Mouse (Mus musculus): Measurements from ENCODE around the gene Lzic.
A peak's percentile ranks its signal among the peaks of the same experiment; 100 is the strongest.

Lzic gene

GRCm38 (mm10) chr4:149477078-149477477 lies 8.0 kb upstream of the Lzic start, which contains the start of gene Tmem274:
Gene Tmem274, plus strand, starts transcription at chr4:149477378.
- DNase-seq (ENCODE audit: low spot score in 2 of 2), result no peak

GRCm38 (mm10) chr4:149484566-149484965 lies 463 bp upstream of the Lzic start:
- DNase-seq (ENCODE audit: low spot score in 2 of 2), result peak in 1 of 2 experiments; percentile 10

GRCm38 (mm10) chr4:149485825-149486206 lies 787 bp downstream of the Lzic start:
- peak in 1 of 2 experiments; percentile 10 for DNase-seq (ENCODE audit: low spot score in 2 of 2)

- DNase-seq (ENCODE audit: low spot score in 2 of 2), result no peak
Measured at GRCm38 (mm10) chr4:149487729-149488128, 2.7 kb downstream of the Lzic start.

- DNase-seq (ENCODE audit: low spot score in 2 of 2), result no peak
Measured at GRCm38 (mm10) chr4:149489415-149490240, 4.6 kb downstream of the Lzic start.

GRCm38 (mm10) chr4:149491151-149491550 lies 6.1 kb downstream of the Lzic start:
- no peak for DNase-seq (ENCODE audit: low spot score in 2 of 2)

- peak in 1 of 2 experiments; percentile 14 for DNase-seq (ENCODE audit: low spot score in 2 of 2)
Measured at GRCm38 (mm10) chr4:149496612-149497011, 11.6 kb downstream of the Lzic start.

GRCm38 (mm10) chr4:149498901-149499300 lies 13.9 kb downstream of the Lzic start:
- no peak for DNase-seq (ENCODE audit: low spot score in 2 of 2)

- no peak for DNase-seq (ENCODE audit: low spot score in 2 of 2)
Measured at GRCm38 (mm10) chr4:149499790-149500189, 14.8 kb downstream of the Lzic start.

GRCm38 (mm10) chr4:149504363-149504762 lies 19.3 kb downstream of the Lzic start:
- no peak for DNase-seq (ENCODE audit: low spot score in 2 of 2)

- no peak for DNase-seq (ENCODE audit: low spot score in 2 of 2)
Measured at GRCm38 (mm10) chr4:149504858-149505257, 19.8 kb downstream of the Lzic start.

GRCm38 (mm10) chr4:149505261-149505967 lies 20.4 kb downstream of the Lzic start:
- no peak for DNase-seq (ENCODE audit: low spot score in 2 of 2)

- no peak for DNase-seq (ENCODE audit: low spot score in 2 of 2)
Measured at GRCm38 (mm10) chr4:149506904-149507303, 21.9 kb downstream of the Lzic start.

- DNase-seq (ENCODE audit: low spot score in 2 of 2), result no peak
Measured at GRCm38 (mm10) chr4:149511221-149511646, 26.2 kb downstream of the Lzic start.

GRCm38 (mm10) chr4:149512072-149512471 lies 27.0 kb downstream of the Lzic start:
- DNase-seq (ENCODE audit: low spot score in 2 of 2), result no peak

- no peak for DNase-seq (ENCODE audit: low spot score in 2 of 2)
Measured at GRCm38 (mm10) chr4:149515706-149516105, 30.7 kb downstream of the Lzic start.

GRCm38 (mm10) chr4:149517868-149518340 lies 32.9 kb downstream of the Lzic start, which contains the start of gene Ctnnbip1:
Gene Ctnnbip1, plus strand, starts transcription at chr4:149518236.
- DNase-seq (ENCODE audit: low spot score in 2 of 2), result peak; percentile 92 to 95

- no peak for DNase-seq (ENCODE audit: low spot score in 2 of 2)
Measured at GRCm38 (mm10) chr4:149518351-149519220, 33.6 kb downstream of the Lzic start.

GRCm38 (mm10) chr4:149521258-149521657 lies 36.2 kb downstream of the Lzic start:
- DNase-seq (ENCODE audit: low spot score in 2 of 2), result no peak

GRCm38 (mm10) chr4:149523961-149524360 lies 38.9 kb downstream of the Lzic start:
- no peak for DNase-seq (ENCODE audit: low spot score in 2 of 2)

GRCm38 (mm10) chr4:149525170-149525569 lies 40.1 kb downstream of the Lzic start:
- no peak for DNase-seq (ENCODE audit: low spot score in 2 of 2)

GRCm38 (mm10) chr4:149525811-149526210 lies 40.8 kb downstream of the Lzic start:
- no peak for DNase-seq (ENCODE audit: low spot score in 2 of 2)

All from frontal cortex, postnatal 14 days (tissue).